Mouse (Mus musculus) induced T-regulatory cell, adult 2 months (primary cell): ENCODE data around the gene Pygb.

ENCODE experiments used
- DNase-seq: peaks from one replicate; pipeline ENCODE4 v3.0.0-alpha.2; 2012; ENCODE audit warnings: low read depth

The Pygb gene

GRCm38 (mm10) chr2:150786251-150787180 lies at the start of gene Pygb:
Gene Pygb, plus strand, starts transcription at chr2:150786735.
- peak; percentile 95 for DNase-seq

DNA sequence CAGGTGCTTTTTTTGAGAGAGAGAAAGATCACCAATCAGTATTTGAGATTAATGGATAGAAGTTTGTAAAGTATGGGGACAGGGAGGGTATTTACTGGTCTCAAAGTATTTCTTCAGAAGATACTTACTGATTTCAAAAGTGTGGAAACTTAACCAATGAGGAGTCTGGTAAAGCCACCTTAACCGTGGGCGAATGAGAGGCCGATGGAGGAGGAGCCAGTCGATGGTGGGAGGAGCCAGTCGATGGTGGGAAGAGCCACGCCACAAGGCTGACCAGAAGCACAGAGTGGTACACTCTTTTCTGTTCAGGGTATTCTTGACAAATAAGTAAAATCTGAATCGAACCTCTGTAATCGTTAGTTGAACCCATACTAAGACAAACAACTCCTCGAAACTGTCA lies 48.7 kb upstream of the Pygb start:
- no peak for DNase-seq

GRCm38 (mm10) chr2:150740145-150740841 lies 46.2 kb upstream of the Pygb start:
- no peak for DNase-seq

DNA sequence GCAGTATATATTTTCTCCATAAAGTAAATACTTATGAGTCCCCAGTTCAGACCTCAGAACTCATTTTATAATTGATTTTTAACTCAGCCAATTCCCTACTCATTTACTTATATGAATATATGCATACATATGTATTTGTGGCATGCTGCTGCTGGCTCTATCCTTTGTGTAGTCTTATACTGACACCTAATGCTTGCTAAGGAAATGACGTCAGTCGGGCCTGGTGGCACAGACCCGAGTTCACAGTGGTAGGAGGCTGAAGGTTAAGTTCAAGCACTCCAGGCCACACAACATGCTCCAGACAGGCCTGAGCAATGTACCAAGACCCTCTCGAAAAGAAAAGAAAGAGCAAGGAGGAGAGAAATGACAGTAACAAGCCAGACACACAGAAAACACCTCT lies 45.1 kb upstream of the Pygb start:
- DNase-seq = peak; percentile 47

- no peak for DNase-seq
Measured at GRCm38 (mm10) chr2:150745016-150745415, 41.5 kb upstream of the Pygb start.

GRCm38 (mm10) chr2:150748854-150749253 lies 37.7 kb upstream of the Pygb start, which contains the start of gene Entpd6:
Gene Entpd6, plus strand, starts transcription at chr2:150749042.
- DNase-seq = peak; percentile 99

GRCm38 (mm10) chr2:150749283-150749682 lies 37.3 kb upstream of the Pygb start:
- no peak for DNase-seq

DNA sequence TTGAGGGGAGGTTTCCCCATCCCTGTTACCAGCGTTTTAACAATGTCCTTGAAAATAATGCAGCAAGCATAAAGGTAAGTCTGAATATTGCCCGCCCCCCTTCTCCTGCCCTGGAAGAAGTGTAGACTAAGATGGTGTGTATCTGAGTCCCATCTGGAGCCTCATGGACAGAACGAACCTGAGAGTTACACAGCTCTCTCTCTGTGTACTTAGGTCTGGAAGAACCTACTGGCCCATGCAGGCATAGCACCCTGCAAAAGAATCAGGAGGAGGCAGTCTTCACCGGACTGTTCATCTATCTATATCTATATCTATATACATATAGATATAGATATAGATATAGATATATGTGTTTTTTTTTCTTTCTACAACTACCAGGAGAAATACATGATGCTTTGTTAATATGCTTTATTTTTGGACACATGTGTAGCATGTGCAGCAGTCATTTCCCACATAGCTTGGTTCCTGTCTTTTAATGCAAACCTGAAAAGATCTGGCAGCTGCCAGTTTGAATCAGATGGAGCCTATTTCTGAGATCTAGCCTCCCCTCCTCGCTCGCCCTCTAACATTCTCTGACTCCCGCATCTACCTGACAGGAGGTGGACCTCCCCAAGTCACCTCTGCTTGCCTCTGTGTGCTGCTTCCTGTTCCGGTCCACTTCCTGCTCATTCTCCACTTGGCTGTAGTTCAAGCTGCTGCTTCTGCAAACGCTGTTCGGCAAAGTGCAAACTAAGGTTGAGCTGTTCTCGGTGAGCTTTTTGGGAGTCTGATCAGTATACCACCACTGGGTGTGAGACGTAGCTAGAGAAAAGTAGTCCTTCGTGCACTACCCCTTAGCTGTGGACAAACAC lies 36.2 kb upstream of the Pygb start:
- peak; percentile 80 for DNase-seq

- no peak for DNase-seq
Measured at GRCm38 (mm10) chr2:150755016-150755415, 31.5 kb upstream of the Pygb start.

DNA sequence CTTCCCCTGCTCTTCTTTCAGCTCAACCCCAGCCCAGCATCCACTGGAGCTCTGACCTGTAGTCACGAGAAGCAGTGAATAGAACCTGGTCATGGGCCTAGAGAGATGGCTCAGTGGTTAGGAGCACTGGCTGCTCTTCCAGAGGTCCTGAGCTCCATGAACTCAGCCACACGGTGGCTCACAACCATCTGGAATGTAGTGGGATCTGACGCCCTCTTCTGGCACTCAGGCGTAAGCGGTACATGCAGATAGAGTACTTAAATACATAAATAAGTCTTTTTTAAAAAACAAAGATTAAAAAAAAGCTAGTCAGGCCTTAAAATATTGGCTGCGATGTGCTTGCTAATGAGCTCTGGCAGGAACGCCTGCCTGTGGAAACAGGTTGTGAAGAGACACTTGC lies 25.1 kb upstream of the Pygb start:
- no peak for DNase-seq

- DNase-seq = no peak
Measured at GRCm38 (mm10) chr2:150765619-150766018, 20.9 kb upstream of the Pygb start.

DNA sequence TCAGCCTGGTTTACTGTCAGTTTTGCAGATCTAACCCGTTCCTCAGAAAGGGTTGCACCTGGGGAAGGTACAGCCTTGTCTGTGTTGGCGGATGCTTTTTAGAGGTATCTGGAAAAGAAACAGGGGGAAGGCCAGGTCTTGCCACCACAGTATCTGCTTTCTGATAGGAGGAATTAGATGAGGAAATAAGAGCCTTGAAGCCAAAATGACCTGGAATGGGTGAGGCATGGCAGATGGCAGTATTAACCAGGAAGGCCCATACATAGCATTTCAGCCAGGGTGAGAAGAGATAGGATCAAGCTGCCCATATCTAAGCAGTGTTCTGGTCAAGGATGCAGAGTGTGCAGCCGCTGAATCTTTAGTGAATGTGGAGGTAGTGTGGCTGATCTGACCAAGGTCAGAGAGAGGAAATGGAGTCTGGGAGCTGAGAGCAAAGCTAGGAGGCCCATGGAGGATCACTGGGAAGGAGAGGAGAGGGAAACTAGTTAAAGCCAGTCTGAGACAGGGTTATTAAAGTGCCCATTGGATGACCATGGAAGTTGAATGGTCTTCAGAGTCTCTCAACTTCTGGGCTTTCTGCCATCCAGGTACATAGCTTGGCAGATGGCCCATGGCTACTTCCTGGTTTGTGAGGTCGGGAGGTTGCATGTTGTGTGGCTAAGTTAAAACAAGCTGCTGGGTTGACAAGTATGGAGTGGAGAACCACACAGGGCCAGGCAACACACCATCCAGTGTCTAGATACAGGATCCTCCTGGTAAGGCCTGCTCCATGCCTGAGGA lies 20.3 kb upstream of the Pygb start:
- DNase-seq = no peak

GRCm38 (mm10) chr2:150768678-150769077 lies 17.9 kb upstream of the Pygb start:
- no peak for DNase-seq

DNA sequence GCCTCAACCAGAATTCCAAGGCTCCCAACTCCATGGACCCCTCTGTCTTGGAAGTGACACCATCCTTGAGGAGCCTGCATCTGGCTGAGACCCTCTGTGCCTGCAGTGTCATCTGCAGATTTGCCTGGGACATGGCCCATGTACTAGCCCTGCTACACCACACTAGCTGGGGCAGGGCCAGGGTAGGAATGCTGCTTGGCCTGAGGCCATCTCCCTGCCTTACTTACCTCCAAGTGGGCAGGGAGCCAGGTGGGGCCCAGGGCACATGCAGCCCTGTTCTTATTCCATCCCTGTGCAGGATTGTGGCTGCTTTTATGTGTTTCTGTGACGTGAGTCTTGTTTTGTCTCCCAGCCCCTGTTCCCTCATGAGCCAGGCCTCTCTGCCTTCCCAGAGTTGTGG lies 15.8 kb upstream of the Pygb start:
- DNase-seq = no peak

DNA sequence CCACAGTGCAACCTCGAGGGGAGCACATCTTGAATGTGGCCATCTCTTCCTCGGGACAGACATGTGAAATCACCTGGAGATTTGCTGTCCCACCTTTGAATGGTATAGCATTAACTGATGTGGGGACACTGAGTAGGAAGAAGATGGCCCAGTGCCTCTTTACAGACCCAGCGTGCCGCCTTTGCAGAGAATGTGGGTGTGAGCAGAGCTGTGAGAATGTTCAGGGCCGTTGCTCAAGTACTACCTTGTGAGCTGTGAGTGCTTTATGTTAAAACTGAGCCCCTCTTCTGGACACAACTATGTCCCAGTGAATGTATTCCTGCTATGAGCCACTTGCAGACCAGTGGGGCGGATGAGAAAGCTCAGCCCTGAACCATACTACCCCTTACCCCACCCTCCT lies 15.4 kb upstream of the Pygb start:
- no peak for DNase-seq

- DNase-seq = no peak
Measured at GRCm38 (mm10) chr2:150771996-150772395, 14.5 kb upstream of the Pygb start.

DNA sequence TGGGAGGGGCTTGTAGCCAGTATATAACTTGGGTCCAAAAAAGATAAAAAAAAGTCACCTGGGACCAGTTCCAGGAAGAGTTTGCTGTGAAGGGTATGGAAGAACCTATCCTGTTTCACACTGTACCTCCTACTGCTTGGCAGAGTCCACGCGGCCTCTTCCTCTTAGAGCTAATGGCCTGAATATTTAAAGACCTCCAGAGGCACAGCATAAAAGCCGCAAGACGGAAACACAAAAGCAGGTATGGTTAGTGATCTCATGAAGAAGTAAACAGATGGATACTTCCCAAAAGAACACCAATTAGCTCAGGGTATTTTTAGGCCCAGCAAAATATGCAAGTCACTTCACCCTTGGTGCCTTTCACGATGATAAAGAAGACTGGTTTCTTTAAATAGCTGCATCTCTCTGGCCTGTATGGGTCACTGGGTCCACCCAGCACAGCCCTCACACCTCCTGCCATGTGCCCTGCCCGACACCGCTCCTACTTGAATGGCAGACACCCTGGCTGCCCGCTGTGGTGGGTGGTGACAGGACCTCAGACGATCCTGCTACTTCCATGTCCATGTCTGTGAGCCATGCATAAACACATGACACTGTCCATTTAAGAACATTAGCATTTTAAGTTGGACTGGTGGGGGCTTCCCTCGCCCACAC lies 13.9 kb upstream of the Pygb start:
- DNase-seq = no peak

DNA sequence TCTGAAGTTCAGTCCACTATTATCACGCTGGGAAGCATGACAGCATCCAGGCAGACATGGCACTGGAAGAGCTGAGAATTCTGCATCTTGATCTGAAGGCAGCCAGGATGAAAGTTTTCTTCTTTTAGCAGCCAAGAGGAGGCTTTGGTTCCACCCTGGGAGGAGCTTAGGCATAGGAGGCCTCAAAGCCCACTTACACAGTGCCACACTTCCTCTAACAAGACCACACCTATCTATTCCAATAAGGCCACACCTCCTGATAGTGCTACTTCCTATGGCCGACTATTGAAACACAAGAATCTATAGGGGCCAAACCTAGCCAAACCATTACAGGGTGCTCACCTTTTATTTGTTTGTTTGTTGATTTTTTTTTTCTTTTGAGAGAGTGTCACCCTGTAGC lies 3.7 kb upstream of the Pygb start:
- DNase-seq = peak; percentile 14

- peak; percentile 64 for DNase-seq
Measured at GRCm38 (mm10) chr2:150787234-150787771, 768 bp downstream of the Pygb start.

DNA sequence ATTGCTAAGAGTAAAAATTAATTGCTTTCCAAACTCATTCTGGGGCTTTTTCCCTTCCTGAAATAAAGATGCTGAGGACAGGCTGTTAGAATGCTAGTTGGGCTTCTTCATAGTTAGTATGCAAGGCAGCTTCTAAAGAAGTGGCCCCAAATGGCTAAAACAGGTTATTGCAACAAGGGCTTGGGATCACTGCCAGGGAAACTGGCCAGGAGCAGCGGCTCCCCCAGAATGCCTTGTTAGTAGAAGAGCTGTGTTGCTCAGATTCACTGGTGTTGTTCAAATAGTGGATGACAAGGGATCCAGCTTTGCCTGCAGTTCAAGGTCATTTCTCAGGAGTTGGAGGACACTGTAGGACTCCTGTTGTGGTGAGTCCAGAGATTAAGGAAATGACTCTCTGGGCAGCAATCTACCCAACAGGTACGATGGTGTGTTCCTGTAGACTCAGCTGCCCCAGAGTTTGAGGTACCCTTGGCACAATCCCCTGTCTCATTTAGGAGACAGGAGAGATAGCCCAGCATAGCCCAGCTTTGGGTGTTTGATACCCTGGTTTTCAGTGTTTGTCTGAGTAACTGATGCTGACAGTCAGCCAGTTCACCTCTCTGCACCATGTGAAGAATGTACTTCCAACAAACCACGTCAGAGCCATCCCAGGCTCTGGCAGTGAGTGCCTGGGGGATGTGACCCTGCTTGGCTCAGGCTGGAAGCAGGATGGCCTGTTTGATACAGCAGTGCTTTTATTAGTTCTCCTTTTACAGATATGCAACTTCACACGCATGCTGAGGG lies 2.4 kb downstream of the Pygb start:
- DNase-seq = peak; percentile 16
